Comparison of ENCODE assay signal across 8 mouse cellular contexts in genomic region chr16:16213761-16214305, GRCm38 (mm10). TPM values are rescaled to one million over a fixed set of nuclear protein-coding genes. Genes with fewer than 3 reads are reported as not detected.
DNase-seq lines count a peak whose midpoint lies in the region; ATAC-seq lines count a peak whose summit lies in the region.

No protein-coding gene starts in this region.

- peak; percentile 16 for DNase-seq in retina, embryonic 14.5 days (ENCODE audit: low spot score)
- no peak for DNase-seq in retina, postnatal 1 day
- peak; percentile 44 to 71 for DNase-seq in kidney, postnatal 25 days
- DNase-seq in urinary bladder, postnatal 36 days (ENCODE audit: low spot score in 2 of 2), result no peak
- DNase-seq in right cerebral cortex, adult 18-20 months, result no peak

- H3K4me3 ChIP-seq in forebrain, embryonic 13.5 days, result peak overlapping the region; percentile 64
- H3K4me3 ChIP-seq in neural tube, embryonic 14.5 days (ENCODE audit: low read depth, low read length), result peak overlapping the region; percentile 67

- H3K4me2 ChIP-seq in forebrain, embryonic 13.5 days, result peak overlapping the region; percentile 100
- peak overlapping the region; percentile 100 for H3K4me2 ChIP-seq in neural tube, embryonic 14.5 days (ENCODE audit: low read depth, low read length)

- H3K9ac ChIP-seq in forebrain, embryonic 13.5 days, result 0 out of 2 replicates have a peak overlapping the region, but pooled peaks have one; percentile 67
- H3K9ac ChIP-seq in neural tube, embryonic 14.5 days (replicated peaks; ENCODE audit: low read depth, low read length), result peak overlapping the region; percentile 52; the same call in 1 of the 2 replicates

- WGBS in forebrain, embryonic 13.5 days, result 1% methylated on average over 17 of the region's 17 CpGs
- 3% methylated on average over 17 of the region's 17 CpGs for WGBS in neural tube, embryonic 14.5 days

- peaks cover 37% of the 10 kb centered on the region for H3K27me3 ChIP-seq in forebrain, embryonic 13.5 days
- H3K27me3 ChIP-seq in neural tube, embryonic 14.5 days (ENCODE audit: control insufficient read depth, insufficient read depth, low read length), result peaks cover 10% of the 10 kb centered on the region

- peaks cover 7% of the 10 kb centered on the region; the same call in 1 of the 2 replicates for H3K4me1 ChIP-seq in forebrain, embryonic 13.5 days
- H3K4me1 ChIP-seq in neural tube, embryonic 14.5 days (ENCODE audit: control insufficient read depth, insufficient read depth, low read length), result no peaks in the 10 kb centered on the region

- no peak for ATAC-seq in forebrain, embryonic 13.5 days
- ATAC-seq in neural tube, embryonic 14.5 days (ENCODE audit: low read depth), result no peak
- no peak for ATAC-seq in activated CD4-positive, CD25-positive, alpha-beta regulatory T cell, adult 4 months

- H3K36me3 ChIP-seq in forebrain, embryonic 13.5 days (ENCODE audit: poor library complexity, severe bottlenecking), result no peaks in the 10 kb centered on the region
- no peaks in the 10 kb centered on the region for H3K36me3 ChIP-seq in neural tube, embryonic 14.5 days (ENCODE audit: control insufficient read depth, insufficient read depth, low read length)

- no peak overlapping the region for H3K27ac ChIP-seq in forebrain, embryonic 13.5 days
- H3K27ac ChIP-seq in neural tube, embryonic 14.5 days (ENCODE audit: low read depth, low read length), result no peak overlapping the region

- no peaks in the 10 kb centered on the region for H3K9me3 ChIP-seq in forebrain, embryonic 13.5 days (replicated peaks)
- H3K9me3 ChIP-seq in neural tube, embryonic 14.5 days (ENCODE audit: control insufficient read depth, low read length), result no peaks in the 10 kb centered on the region

RNA-seq across cellular contexts. Expression of gene Pkp2, which starts 0.7 kb away (rescaled TPM):
- 1.1 and 1.4 TPM in 2 replicates for polyA plus RNA-seq in forebrain, embryonic 13.5 days (2015; fragmentation: Nextera tagmentation; extraction: Ambion mirVana)
- polyA plus RNA-seq in neural tube, embryonic 14.5 days (2014; fragmentation: Nextera tagmentation; extraction: Ambion mirVana), result 2.0 and 2.2 TPM in 2 replicates
- under 1 TPM in 1 of 2 experiments, not detected in 1; 0.29 TPM for polyA plus RNA-seq in activated CD4-positive, CD25-positive, alpha-beta regulatory T cell, adult 4 months (2017; shearing (Covaris generic))

Comparison
In these comparisons a context has a peak if more than half of its experiments do, and no peak if none do; other contexts are left out.
1. DNase-seq: peak in retina, embryonic 14.5 days (single experiment) and kidney, postnatal 25 days (2 of 2); none in retina, postnatal 1 day (single experiment), urinary bladder, postnatal 36 days (0 of 2) and right cerebral cortex, adult 18-20 months (single experiment).